Mouse (Mus musculus) forebrain, embryonic 16.5 days (tissue): ENCODE data around the gene AA986860. TPM values are rescaled to one million over a fixed set of nuclear protein-coding genes. Genes with fewer than 3 reads are reported as not detected.

Experiments used
- ATAC-seq: fragments of 200-750 bp; cut with Nextera tagmentation; 2 replicates; pipeline ENCODE4 v1.8.0; 2017; ENCODE audit warnings: mild to moderate bottlenecking, moderate library complexity
- H3K27ac ChIP-seq: fragments of 300-500 bp; sonication (generic); 2 replicates; pipeline ENCODE4 v1.5.1; 2014; ENCODE audit warnings: low read length, control low read depth
- H3K27me3 ChIP-seq: fragments of 300-500 bp; sonication (generic); replicated peaks from 2 replicates; pipeline ENCODE4 v1.6.1; 2014; ENCODE audit warnings: low read length; ENCODE audit not compliant: control insufficient read depth, insufficient read depth
- H3K36me3 ChIP-seq: fragments of 300-500 bp; sonication (generic); 2 replicates; pipeline ENCODE4 v1.6.1; 2014; ENCODE audit not compliant: control insufficient read depth, insufficient read depth
- H3K4me1 ChIP-seq: fragments of 300-500 bp; sonication (generic); replicated peaks from 2 replicates; pipeline ENCODE4 v1.6.1; 2014; ENCODE audit warnings: low read length; ENCODE audit not compliant: control insufficient read depth, insufficient read depth
- H3K4me2 ChIP-seq: fragments of 300-500 bp; sonication (generic); 2 replicates; pipeline ENCODE4 v1.6.1; 2014; ENCODE audit warnings: mild to moderate bottlenecking, low read length, control low read depth
- H3K4me3 ChIP-seq: fragments of 300-500 bp; sonication (generic); replicated peaks from 2 replicates; pipeline ENCODE4 v1.5.1; 2014; ENCODE audit warnings: mild to moderate bottlenecking, low read length, control low read depth
- H3K9ac ChIP-seq: fragments of 300-500 bp; sonication (generic); replicated peaks from 2 replicates; pipeline ENCODE4 v1.6.1; 2014; ENCODE audit warnings: low read depth, low read length, control low read depth
- H3K9me3 ChIP-seq: fragments of 300-500 bp; sonication (generic); 2 replicates; pipeline ENCODE4 v1.6.1; 2016; ENCODE audit warnings: low read length; ENCODE audit not compliant: control insufficient read depth
- WGBS: fragments of 180-500 bp; shearing (Covaris S2); extraction: QIAGEN DNeasy Blood & Tissue Kit; methylation state at CpG from one replicate; pipeline ENCODE4 v1.1.7; 2014; 5-methylcytosine and 5-hydroxymethylcytosine counted together
- polyA plus RNA-seq: library from polyadenylated mRNA; unstranded; fragments of >200 nt; fragmentation: Nextera tagmentation; extraction: Ambion mirVana; gene quantifications from 2 replicates; pipeline ENCODE4 v1.2.1, GENCODE M21; 2015

The AA986860 gene
- polyA plus RNA-seq, 1 experiment from 2014 or later = 0.47 TPM

DNA sequence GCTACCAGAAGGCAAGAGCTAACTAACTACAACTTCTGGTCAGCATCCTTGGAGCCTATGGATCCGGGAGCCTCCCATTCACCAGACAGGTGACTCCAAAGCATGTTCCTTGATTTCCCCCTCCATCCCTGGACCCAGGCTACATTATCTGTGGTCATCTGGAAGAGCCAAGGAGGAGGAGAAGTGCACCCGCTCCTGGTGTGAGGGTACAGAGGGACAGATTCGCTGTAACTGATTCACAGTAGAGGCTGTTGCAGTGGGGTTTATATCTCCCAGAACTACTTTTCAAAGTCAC lies 15.6 kb upstream of the AA986860 start:
- peak; percentile 3 for ATAC-seq
- H3K36me3 ChIP-seq = peaks cover 2% of the 10 kb centered on the region; the same call in 1 of the 2 replicates

DNA sequence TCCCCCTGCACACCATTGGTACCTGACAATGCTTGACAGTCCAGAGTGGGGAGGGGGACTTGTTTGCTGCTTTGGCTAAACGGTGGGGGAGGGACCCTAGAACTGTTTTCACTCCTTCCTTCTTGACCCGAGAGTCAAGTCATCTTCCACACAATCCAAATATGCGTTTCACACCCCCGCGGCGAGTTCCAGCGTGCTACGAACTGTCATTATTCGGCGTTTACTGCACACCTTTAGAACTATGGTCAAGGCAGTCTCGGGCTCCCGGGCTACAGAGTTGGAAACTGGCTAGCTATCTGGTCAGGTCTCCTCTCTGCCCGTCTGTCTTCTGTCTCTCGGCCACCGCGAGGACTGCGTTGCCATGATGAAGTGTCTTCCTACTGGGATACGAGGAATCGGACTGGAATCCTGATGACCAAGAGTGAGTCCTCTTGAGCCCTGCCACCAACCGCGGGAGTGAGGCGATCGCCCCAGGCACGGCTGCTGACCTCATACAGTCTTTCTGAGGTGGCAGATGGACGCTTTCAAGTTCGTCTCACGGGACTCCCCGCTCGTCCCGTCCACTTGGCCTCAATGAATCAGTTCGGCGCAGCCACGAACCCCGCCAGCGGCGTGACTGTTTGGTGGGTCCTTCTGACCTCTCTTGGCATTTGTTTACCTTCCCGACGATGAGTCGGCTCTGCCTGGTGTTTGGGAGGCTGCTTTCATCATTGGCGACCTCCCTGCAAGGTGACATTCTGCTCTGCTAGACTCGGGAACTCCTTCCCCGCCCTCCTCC lies 15.1 kb upstream of the AA986860 start:
- under 1% methylated on average over 42 of the region's 42 CpGs for WGBS
- H3K4me2 ChIP-seq = peak overlapping the region; percentile 98
- H3K27me3 ChIP-seq = no peaks in the 10 kb centered on the region
- H3K27ac ChIP-seq = peak overlapping the region; percentile 89
- H3K36me3 ChIP-seq = no peaks in the 10 kb centered on the region
- peak overlapping the region; percentile 99 for H3K9ac ChIP-seq
- H3K4me3 ChIP-seq = peak overlapping the region; percentile 99
- 0 out of 2 replicates have a peak, but pooled peaks have one; percentile 0 for ATAC-seq
- H3K4me1 ChIP-seq = peaks cover 23% of the 10 kb centered on the region
- H3K9me3 ChIP-seq = no peaks in the 10 kb centered on the region

More for the DNA sequence above, 15.6 kb upstream of the AA986860 start:
- WGBS = 0% methylated on average over 3 of the region's 3 CpGs
- Histone ChIP-seq H3K9me3 (no peaks in the 10 kb centered on the region), H3K4me2 (peak overlapping the region; percentile 98), H3K9ac (peak overlapping the region; percentile 99), H3K4me3 (peak overlapping the region; percentile 99), H3K4me1 (peaks cover 23% of the 10 kb centered on the region), H3K27me3 (no peaks in the 10 kb centered on the region), H3K27ac (peak overlapping the region; percentile 89)

DNA sequence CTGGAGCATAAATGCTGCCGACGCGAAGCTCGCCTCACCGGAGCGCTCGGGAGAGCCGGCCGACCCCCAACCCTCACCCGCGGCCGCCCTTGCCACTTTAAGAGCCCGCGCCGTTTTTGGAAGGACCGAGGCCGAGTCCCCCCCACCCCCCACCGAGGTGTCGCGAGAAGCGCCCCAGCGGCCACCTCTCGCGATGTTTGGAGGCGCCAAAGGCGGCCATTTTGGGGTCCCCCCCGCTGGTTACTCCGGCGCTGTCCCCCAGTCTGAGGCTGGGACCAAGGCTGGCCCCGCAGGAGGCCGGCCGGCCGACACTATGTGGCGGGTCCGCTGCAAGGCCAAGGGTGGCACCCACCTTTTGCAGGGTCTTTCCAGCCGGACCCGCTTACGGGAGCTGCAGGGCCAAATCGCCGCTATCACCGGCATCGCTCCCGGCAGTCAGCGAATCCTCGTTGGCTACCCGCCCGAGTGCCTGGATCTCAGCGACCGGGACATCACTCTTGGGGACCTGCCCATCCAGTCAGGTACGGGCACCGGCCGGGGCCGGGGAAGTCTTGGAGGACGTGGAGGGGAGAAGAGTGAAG lies 14.4 kb upstream of the AA986860 start, which contains the start of gene Yod1:
TSS of gene Yod1 (plus strand) at position 37 of the 581 bp plus-strand sequence.
- Histone ChIP-seq H3K4me2 (peak within 1 kb of the TSS; percentile 98), H3K9ac (peak within 1 kb of the TSS; percentile 99), H3K36me3 (no peaks in the 10 kb centered on the region), H3K27ac (peak within 1 kb of the TSS; percentile 89), H3K27me3 (no peaks in the 10 kb centered on the region), H3K9me3 (no peaks in the 10 kb centered on the region), H3K4me3 (peak within 1 kb of the TSS; percentile 99), H3K4me1 (peaks cover 23% of the 10 kb centered on the region)
- WGBS = under 1% methylated on average over 54 of the region's 54 CpGs
- peak; percentile 67 for ATAC-seq

DNA sequence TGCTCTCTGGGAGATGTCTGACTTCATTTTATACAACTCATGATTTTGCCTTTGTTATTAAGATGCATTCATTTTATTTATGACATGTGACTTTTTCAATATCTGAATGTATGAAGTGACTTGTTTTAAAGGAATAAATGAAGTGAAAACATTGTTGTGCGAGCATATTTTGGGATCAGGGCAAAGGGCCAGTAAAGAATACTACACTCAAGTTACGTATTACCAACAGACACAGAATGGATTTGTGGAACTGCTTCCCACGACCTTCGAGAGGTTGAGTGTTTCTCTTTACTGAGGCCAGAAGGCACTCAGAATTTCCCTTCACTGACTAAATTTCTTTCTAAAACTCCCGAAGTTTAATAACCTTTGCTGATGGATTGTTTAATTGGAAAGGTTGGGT lies 7.6 kb upstream of the AA986860 start:
- 97% methylated on average over 5 of the region's 5 CpGs for WGBS
- Histone ChIP-seq H3K4me3 (no peak overlapping the region), H3K9me3 (no peaks in the 10 kb centered on the region), H3K9ac (no peak overlapping the region), H3K4me1 (peaks cover 3% of the 10 kb centered on the region), H3K27me3 (no peaks in the 10 kb centered on the region), H3K36me3 (0 out of 2 replicates have a peak, but pooled peaks cover 2% of the 10 kb centered on the region), H3K4me2 (no peak overlapping the region), H3K27ac (no peak overlapping the region)
- ATAC-seq = no peak

DNA sequence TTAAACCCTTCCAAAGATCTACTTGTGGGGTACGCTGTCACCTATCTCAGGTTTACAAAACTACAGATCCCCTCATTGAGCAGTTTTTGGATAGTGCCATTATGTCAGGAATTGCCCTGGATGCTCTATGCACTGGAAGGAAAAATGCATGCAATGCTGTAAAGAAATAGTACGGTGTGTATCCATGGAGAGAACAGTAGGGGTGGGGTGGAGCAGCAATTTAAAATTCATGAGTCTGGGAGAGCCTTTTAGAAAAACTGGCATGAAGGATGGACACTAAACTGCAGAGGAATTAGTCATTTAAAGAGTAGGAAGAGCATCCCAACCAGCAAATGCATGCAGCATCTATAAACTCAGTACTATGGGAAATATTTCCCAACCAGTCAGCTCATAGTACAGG lies 5.4 kb upstream of the AA986860 start:
- Histone ChIP-seq H3K4me2 (no peak overlapping the region), H3K36me3 (0 out of 2 replicates have a peak, but pooled peaks cover 2% of the 10 kb centered on the region), H3K27me3 (no peaks in the 10 kb centered on the region), H3K9me3 (no peaks in the 10 kb centered on the region), H3K4me3 (no peak overlapping the region), H3K27ac (no peak overlapping the region), H3K9ac (no peak overlapping the region), H3K4me1 (no peaks in the 10 kb centered on the region)
- ATAC-seq = no peak
- 72% methylated on average over 2 of the region's 2 CpGs for WGBS

DNA sequence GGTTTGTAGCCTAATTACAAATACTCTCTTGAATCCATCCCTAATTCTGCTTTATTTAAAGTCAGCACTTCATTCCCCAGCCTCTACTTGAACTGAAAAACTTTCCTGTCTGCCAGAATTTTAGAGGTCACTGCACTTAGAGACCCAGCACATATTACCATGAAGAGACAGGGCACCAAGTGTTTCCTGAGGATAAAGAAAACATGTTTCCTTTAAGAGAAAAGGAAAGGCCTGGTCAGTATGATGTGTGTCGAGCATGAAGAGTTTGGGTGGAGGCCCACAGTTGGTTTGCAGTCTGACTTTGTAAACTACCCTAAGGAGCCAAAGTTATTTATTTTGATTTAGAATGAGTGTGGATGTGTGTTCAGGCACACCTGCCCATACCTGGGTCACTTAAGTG lies 3.7 kb upstream of the AA986860 start:
- no peaks in the 10 kb centered on the region for H3K9me3 ChIP-seq
- no peak overlapping the region for H3K27ac ChIP-seq
- ATAC-seq = no peak
- H3K27me3 ChIP-seq = no peaks in the 10 kb centered on the region
- H3K36me3 ChIP-seq = 0 out of 2 replicates have a peak, but pooled peaks cover 2% of the 10 kb centered on the region
- H3K4me1 ChIP-seq = no peaks in the 10 kb centered on the region
- no peak overlapping the region for H3K9ac ChIP-seq
- H3K4me2 ChIP-seq = no peak overlapping the region
- WGBS = 65% methylated on average over 1 of the region's 1 CpGs
- no peak overlapping the region for H3K4me3 ChIP-seq

DNA sequence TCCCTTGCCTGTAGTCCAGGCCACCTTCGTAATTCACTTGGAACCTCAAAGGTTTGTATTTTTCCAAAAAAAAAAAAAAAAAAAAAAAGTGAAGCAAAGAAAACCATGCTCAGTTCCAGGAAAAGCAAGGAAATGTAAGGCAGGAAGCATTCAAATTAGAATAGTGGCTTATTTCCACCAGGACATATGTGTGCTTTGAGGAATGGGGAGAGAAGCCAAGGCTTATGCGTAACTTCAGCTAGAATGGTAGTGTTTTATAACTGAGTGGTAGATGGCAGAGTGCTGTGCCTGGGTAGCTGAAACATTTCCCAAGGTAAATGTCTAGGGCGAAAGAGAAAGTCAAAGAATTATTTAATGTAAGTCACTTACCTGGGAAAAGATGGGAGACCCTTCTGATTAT lies 3.1 kb upstream of the AA986860 start:
- Histone ChIP-seq H3K36me3 (0 out of 2 replicates have a peak, but pooled peaks cover 2% of the 10 kb centered on the region), H3K4me2 (no peak overlapping the region), H3K27me3 (no peaks in the 10 kb centered on the region), H3K27ac (no peak overlapping the region), H3K4me3 (no peak overlapping the region), H3K4me1 (no peaks in the 10 kb centered on the region), H3K9ac (no peak overlapping the region), H3K9me3 (no peaks in the 10 kb centered on the region)
- ATAC-seq = no peak; the same call in 1 of the 2 replicates
- WGBS = 77% methylated on average over 3 of the region's 3 CpGs

DNA sequence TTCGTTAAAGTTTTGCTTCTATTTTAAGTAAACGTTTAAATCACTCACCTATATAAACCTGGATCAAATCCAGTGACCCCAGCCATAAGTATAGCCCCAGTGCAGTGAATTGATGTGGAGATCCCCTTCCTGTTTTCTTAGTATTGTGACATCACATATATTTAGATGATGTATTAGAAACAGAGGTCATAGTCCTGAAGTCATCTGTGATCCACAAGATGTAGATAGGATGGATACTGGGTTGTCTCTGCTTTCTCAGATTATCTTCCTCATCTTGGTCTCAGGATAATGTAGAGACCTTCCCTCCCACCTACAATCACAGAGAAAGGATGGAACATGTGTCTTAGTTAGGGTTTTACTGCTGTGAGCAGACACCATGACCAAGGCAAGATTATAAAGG lies 2.6 kb upstream of the AA986860 start, which contains the start of gene Pfkfb2:
TSS of gene Pfkfb2 (minus strand) at position 101 of the 400 bp plus-strand sequence.
- WGBS = 77% methylated on average over 2 of the region's 2 CpGs
- Histone ChIP-seq H3K36me3 (0 out of 2 replicates have a peak, but pooled peaks cover 2% of the 10 kb centered on the region), H3K9ac (no peak within 1 kb of the TSS), H3K4me2 (no peak within 1 kb of the TSS), H3K9me3 (no peaks in the 10 kb centered on the region), H3K4me3 (no peak within 1 kb of the TSS), H3K27me3 (no peaks in the 10 kb centered on the region), H3K4me1 (no peaks in the 10 kb centered on the region), H3K27ac (no peak within 1 kb of the TSS)
- ATAC-seq = no peak

DNA sequence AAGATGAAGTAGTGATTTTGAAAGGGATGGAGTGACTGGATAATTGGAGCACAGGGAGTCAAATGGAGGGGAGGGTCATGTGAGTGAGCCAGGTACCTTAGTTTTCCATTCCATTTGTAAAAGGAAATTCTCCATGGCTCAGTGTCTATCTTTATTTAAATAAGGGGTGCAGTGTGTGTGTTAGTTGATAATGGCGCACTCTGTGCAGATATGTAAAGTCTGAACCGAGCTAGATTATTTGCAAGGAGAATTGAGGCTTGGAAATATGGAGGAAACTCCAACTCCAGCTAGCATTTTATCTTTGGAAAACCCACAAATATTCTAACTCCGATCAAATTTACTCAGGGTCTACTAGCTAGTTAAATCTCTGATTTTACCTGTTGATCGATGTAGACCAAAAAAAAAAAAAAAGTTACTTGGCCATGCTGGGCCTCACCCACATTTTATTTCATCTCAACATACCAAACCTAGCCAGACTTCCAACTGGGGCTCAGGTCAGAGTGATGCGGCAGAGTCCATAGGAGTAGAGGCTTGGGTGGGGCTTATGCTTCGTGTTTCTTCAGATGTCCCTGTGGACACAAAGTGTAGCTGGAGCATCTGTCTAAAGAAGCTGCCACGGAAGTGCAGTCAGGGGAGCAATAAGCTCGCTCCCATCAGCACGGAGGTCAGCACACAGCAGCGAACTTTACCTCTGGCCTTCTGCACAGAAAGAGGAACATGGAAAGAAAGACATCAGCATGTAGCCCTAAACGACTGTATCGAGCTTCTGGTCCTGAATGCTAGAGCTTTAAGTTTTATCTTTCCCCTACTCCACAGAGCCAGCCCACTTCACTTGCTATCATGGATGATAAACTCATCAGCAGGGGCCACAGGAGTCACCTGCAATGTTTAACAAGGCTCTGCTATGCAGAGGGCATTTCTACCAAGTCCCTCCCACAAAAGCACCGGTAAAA lies 1.2 kb downstream of the AA986860 start:
- Histone ChIP-seq H3K4me1 (no peaks in the 10 kb centered on the region), H3K27ac (no peak overlapping the region), H3K4me2 (no peak overlapping the region), H3K36me3 (no peaks in the 10 kb centered on the region), H3K27me3 (no peaks in the 10 kb centered on the region), H3K4me3 (no peak overlapping the region), H3K9me3 (no peaks in the 10 kb centered on the region), H3K9ac (no peak overlapping the region)
- ATAC-seq = no peak
- 89% methylated on average over 13 of the region's 13 CpGs for WGBS
